Mouse (Mus musculus) left cerebral cortex, postnatal 10 days (tissue): ENCODE data around the gene Mlip. TPM values are rescaled to one million over a fixed set of nuclear protein-coding genes. Genes with fewer than 3 reads are reported as not detected.
"Not testable (repeated sequence)": the region's sequence is repeated elsewhere in the genome, so short reads cannot be mapped to it uniquely, and the experiment has no call there.

ENCODE experiments used
- DNase-seq, 2 experiments: peaks; one replicate each; pipeline ENCODE4 v3.0.0; 2021 to 2022; ENCODE audit warnings: low spot score in 2 of 2, mixed read lengths in 1 of 2; ENCODE audit errors: extremely low spot score in 1 of 2
- intact Hi-C: fragments of 180-260 bp; cut with DNase I; formaldehyde crosslinking; loops from one replicate; pipeline ENCODE4 v1.15.1; 2025
- total RNA-seq, 2 experiments: library from RNA; stranded (reverse); gene quantifications; 2 replicates each; pipeline ENCODE4 v1.2.3; 2021

Mlip gene
- 10 to 100 TPM; 78.4 to 83.8 TPM for total RNA-seq

GRCm38 (mm10) chr9:77352432-77353175 is at the start of gene Mlip:
TSS of gene Mlip (minus strand) at chr9:77352969.
- DNase-seq, result no peak

DNA sequence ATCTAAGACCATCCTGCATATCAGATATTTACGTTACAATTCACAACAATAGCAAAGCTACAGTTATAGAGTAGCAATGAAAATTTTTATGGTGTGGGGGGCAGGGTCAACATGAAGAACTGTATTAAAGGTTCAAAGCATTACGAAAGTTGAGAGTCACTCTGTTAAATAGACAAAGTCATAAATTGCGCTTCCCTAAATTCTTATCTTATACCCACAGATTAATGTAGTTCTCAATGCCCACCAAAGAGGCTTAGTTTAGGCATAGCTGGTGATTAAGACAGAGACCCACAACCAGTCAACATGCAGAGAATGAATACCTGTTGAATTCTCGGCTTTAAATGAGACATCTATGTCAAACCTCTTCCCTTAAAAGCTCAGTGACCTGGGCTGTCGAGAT is 47.0 kb upstream of the Mlip start:
- intact Hi-C loops, result no loop called here
- DNase-seq, result no peak

More at GRCm38 (mm10) chr9:77352432-77353175, at the start of gene Mlip:
- intact Hi-C loops, result no loop called here

GRCm38 (mm10) chr9:77398856-77399631 is 46.3 kb upstream of the Mlip start:
- DNase-seq, result no peak
- intact Hi-C loops, result no loop called here

DNA sequence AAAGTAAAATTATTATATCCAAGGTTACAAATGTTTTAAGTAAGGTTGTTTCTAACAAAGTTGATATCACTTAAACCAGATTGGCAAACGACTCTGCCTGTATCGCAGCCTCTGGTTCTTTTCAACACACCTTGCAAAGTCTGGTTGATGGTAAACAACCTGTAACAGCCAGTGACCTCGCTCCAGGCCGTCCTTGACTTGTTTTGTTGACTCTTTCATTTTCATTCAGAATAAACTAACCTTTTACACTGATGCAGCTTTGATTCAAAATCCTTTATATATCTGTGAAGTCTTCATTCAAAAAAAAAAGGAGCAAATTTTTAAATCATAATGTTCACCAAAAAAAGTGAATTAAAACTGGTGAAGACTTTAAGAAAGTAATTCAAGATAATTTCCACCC is 44.3 kb upstream of the Mlip start:
- intact Hi-C loops, result no loop called here
- no peak for DNase-seq

- intact Hi-C loops, result no loop called here
- no peak for DNase-seq
These were observed 38.5 kb upstream of the Mlip start for GRCm38 (mm10) chr9:77391248-77391647.

- no peak for DNase-seq
- intact Hi-C loops, result loop anchor here (10.0 kb wide), 1 partner anchor 994 kb away; no protein-coding TSS in a partner anchor
These were observed 36.2 kb upstream of the Mlip start for GRCm38 (mm10) chr9:77388956-77389355.

DNA sequence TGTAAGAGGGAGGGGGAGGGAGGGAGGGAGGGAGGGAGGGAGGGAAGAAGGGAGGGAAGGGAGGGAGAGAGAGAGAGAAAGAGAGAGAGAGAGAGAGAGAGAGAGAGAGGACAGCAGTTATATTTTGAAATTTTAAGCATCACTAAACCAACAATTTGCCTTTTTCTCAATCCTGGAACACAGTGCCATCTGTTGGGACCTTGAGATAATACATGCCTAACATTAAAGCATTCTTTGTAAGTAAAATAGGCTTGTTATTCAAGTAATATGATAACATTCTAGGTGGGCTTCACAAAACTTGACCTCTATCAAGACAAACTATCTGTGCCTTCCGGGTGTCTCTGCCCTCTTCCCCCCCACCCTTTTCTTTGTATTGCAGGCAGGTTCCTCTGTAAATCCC is 34.0 kb upstream of the Mlip start:
- intact Hi-C loops, result loop anchor here (10.0 kb wide), 1 partner anchor 992 kb away; no protein-coding TSS in a partner anchor
- DNase-seq, result peak in 1 of 2 experiments; percentile 20

DNA sequence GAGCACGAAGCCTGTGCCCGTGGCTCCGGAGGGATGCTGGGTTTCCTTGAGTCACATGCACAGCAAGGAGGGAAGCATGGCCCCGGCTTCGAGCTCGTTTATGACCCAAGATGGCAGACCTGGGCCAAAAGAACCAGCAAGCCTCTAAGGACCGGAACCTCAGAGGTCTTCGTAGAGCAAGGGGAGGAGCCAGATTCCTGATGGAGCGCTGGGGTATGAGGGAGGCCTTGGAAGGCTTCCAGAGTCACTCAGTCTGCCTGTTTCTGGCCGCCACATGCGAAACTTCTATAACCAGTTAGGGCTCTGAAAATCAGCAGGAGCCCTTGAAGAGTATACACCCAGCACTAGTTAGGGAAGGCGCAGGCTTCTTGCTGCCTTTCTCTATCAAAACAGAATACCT is 32.8 kb upstream of the Mlip start:
- intact Hi-C loops, result loop anchor here (10.0 kb wide), 1 partner anchor 991 kb away; no protein-coding TSS in a partner anchor

DNA sequence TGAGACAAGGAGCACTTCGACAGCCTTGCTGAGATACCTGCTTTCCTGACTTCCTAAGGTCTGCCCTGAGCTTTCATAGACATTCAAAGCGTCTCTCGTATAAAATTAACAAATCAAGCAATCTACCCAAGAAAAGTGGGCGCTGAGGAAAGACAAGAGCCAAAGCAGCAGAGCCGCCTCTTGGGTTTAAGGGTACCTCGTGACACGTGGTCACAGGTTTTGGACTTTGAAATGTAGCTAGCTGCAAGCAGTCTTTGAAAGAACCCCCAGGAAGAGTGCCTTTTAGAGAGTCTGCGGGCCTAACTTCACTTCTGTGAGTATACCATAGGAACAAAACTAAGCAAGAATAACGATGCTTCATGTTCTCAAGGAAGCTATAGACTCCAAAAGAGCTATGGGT is 31.9 kb upstream of the Mlip start:
- intact Hi-C loops, result loop anchor here (5.0 to 10.0 kb wide), 2 partner anchors 990 to 1112 kb away; no protein-coding TSS in a partner anchor
- no peak for DNase-seq

More for the DNA sequence above, 32.8 kb upstream of the Mlip start:
- DNase-seq, result no peak

DNA sequence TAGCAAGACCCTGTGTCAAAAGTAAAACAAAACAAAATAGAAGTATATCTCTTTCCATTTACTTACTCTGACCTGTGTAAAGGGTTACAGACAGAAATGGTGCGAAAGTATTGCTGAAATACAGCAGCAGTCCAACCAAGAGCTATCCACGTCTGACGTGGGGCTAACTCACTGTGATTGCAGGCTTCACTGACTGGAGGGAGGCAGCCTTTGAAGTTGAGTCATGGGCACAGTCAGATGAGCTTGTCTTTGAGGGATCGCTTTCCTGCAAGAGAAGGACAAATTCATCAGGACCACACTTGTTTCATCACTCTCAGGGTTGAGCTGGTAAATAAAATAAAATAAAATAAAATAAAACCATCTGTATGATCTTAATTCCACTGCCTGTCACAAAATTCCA is 31.2 kb upstream of the Mlip start:
- intact Hi-C loops, result loop anchor here (5.0 to 10.0 kb wide), 2 partner anchors 989 to 1112 kb away; no protein-coding TSS in a partner anchor
- no peak for DNase-seq

- intact Hi-C loops, result loop anchor here (5.0 to 10.0 kb wide), 2 partner anchors 988 to 1110 kb away; no protein-coding TSS in a partner anchor
- DNase-seq, result no peak
These were observed 29.7 kb upstream of the Mlip start for GRCm38 (mm10) chr9:77382514-77382913.

DNA sequence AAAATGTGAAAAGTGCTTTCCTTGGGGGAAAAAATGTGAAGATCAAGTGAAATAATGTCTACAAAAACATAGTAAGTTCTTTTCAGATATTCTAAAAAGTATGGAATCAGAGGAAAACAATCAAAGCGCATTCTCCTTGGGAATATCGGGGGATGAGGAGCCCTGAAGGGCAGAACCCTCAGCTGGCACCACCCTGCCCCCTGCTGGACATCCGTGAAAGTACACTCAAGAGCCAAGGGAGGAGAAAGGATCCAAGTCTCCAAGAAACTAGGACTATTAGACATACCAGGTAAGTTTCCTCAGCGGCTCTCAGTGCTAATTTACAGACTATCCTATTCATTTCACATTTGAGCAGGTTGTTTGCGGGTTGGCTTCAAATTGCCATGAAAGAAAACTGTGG is 28.8 kb upstream of the Mlip start:
- DNase-seq, result peak; percentile 38 to 66
- intact Hi-C loops, result loop anchor here (5.0 to 10.0 kb wide), 2 partner anchors 987 to 1109 kb away; no protein-coding TSS in a partner anchor

DNA sequence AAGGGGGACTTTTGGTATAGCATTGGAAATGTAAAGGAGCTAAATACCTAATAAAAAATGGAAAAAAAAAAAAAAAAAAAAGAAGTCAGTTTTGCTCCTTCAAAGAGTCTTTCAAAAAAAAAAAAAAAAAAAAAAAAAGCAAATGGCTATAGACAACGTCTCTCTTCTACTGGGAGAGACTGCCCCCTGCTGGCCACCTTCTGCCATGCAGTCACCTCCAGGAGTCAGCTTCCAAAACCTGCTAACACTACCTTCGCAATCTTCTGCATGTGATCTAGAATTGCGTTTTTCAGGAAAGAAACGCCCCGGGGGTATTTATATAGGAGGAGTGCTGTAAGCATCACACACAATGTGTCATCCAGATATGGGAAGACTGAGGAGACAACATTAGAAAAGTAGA is 26.9 kb upstream of the Mlip start:
- peak; percentile 53 to 72 for DNase-seq
- intact Hi-C loops, result loop anchor here (5.0 to 10.0 kb wide), 2 partner anchors 985 to 1107 kb away; no protein-coding TSS in a partner anchor

- intact Hi-C loops, result no loop called here
- no peak for DNase-seq
These were observed 24.9 kb upstream of the Mlip start for GRCm38 (mm10) chr9:77377696-77378095.

GRCm38 (mm10) chr9:77377082-77377481 is 24.3 kb upstream of the Mlip start:
- intact Hi-C loops, result no loop called here
- DNase-seq, result peak in 1 of 2 experiments; percentile 49

- DNase-seq, result no peak
- intact Hi-C loops, result no loop called here
These were observed 23.8 kb upstream of the Mlip start for GRCm38 (mm10) chr9:77376561-77376960.

GRCm38 (mm10) chr9:77370706-77371105 is 17.9 kb upstream of the Mlip start:
- intact Hi-C loops, result no loop called here
- no peak for DNase-seq

DNA sequence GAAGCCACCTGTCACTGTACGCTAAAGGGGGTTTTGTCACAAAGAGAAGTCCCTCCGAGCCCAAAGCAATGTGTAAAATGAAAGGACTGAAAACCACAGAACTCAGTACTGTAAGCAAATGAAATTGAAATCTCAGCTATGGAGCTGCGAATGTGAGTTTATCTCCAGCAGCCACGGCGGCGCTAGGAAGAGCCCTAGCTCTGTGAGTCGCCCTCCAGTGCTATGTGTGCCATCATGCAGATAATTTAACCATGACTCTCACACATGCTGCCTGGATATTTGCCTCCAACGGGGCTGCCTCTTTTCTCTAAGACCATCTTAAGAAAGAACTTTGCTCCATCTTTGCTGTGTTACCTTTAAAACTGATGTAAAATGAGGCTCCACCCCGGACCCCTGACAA is 16.5 kb upstream of the Mlip start:
- intact Hi-C loops, result loop anchor here (5.0 kb wide), 1 partner anchor 117 kb away; no protein-coding TSS in a partner anchor
- DNase-seq, result no peak

DNA sequence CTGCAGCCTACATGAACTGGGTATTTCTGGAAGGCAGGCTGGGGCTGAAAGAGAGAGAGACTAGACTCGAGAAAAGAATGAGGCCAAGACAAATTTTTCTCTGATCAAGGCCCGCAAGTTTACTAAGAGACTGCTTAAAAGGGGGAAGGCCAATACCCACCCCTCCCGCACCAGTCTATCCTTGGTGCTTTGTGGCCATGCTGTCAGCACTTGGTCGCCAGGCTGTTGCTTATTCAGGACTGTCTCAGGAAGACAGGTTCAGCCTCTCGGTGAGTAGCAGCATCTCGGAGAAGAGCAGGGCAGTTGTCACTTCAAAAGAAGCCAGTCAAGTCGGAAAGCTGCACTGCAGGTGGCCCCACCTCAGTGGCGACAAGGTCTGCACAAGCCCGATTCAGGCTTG is 11.9 kb upstream of the Mlip start:
- DNase-seq, result not testable (repeated sequence)
- intact Hi-C loops, result loop anchor here (5.0 kb wide), 1 partner anchor 112 kb away; no protein-coding TSS in a partner anchor
